Mouse (Mus musculus) ES-Bruce4 (cell line): ENCODE results near the gene Srprb.

ENCODE experiments used
- EP300 ChIP-seq: IDR thresholded peaks from 2 replicates; pipeline ENCODE4 v1.6.1; 2011; ENCODE audit warnings: low read depth, low read length; ENCODE audit not compliant: insufficient read depth
- POLR2A ChIP-seq: IDR thresholded peaks from one replicate; pipeline ENCODE4 v1.8.1; 2011; ENCODE audit warnings: low read length; ENCODE audit not compliant: insufficient read depth

GRCm38 (mm10) chr9:103227760-103228159, 25.8 kb upstream of the Srprb start:
- TF ChIP-seq EP300 = no peak
- no peak for TF ChIP-seq POLR2A
